Mouse (Mus musculus): ENCODE measurements around the gene Tada2a.

DNA sequence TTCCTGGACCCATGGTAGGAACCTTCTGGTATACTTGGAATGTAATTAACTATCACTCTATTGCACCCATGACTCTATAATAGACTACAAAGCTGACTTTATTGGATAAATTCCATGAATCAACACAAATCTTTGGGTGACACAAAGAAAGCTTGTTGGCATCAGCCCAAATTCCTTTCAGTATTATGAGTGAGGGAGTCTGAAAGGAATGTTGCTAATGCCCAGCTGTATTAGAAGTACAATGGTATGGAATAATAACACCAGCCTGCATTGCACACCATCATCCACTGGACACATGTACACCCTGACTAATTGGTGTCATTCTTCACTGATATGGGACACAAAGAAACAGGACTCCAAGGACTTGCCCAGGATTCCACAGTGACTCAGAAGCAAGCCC lies 28.2 kb downstream of the Tada2a start:
- TF ChIP-seq CTCF (IDR thresholded peaks at IDR 0.05; ENCODE audit: low read depth) = no peak
- TF ChIP-seq EP300 (IDR thresholded peaks at IDR 0.05; ENCODE audit: low read depth) = no peak

Measured in heart, postnatal 0 days (tissue).